Mouse (Mus musculus): Measurements from ENCODE around the gene Ubqln1. TPM values are rescaled to one million over a fixed set of nuclear protein-coding genes. Genes with fewer than 3 reads are reported as not detected.
"Not testable (repeated sequence)": the region's sequence is repeated elsewhere in the genome, so short reads cannot be mapped to it uniquely, and the experiment has no call there.

The Ubqln1 gene
- total RNA-seq, 2 experiments from 2014 or later, result 41.1 to 42.4 TPM

DNA sequence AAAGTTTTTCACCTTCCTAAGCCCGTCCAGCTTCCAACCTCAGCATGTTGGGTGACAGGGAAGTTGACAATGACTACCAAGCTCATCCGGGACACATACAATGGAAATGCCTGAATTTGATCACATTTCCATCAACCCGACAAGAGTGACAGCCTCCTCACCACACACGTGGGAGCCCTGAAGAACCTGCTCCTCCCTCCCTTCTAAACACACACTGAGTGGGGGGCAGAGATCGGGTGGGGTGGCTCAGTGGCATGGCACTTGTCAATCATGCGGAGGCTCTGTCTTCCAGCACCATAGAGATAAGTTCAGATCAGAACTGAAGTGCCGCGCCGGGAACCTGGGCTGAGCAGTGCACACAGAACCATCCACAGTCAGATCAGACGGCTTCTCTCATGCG, 65.0 kb downstream of the Ubqln1 start:
- DNase-seq, result no peak

DNA sequence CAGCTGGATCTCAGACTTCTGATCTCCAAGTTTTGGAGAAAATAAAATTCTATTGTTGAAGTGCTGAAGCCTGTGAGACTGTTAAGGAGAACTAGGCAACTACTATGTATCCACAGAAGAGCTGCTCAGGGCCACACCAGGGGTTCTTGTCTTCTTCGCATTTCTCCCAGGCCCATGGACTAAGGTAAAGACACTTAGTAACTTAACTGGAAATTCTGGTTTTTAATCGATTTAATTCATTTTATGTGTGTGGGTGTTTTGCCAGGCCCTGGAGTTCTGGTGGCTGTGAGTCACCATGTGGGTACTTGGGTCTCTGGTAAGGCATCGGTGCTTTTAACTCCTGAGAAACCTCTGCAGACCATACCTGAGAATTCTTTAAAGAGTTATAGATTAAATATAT, 65.8 kb downstream of the Ubqln1 start:
- no peak for DNase-seq

DNA sequence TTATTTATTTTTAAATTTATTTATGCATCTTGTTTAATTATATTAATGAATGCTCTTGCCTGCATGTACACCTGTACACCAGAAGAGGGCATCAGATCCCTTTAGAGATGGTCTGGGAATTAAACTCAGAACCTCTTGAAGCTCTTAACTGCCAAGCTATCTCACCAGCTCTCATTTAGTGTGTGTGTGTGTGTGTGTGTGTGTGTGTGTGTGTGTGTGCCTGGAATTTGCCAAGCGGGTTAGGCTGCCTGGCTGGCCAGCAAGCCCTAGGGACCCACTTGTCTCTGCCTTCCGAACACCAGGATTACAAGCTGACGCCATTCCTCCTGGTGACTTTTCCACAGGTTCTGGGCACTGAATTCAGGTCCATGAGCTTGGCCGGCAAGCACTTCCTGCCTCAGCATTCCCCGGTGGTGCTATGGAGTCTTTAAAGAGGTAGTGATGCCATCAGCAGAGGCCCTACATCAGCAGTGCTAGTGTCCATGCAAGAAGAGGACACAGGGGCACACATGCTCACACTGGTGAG, 66.4 kb downstream of the Ubqln1 start:
- DNase-seq, result no peak

DNA sequence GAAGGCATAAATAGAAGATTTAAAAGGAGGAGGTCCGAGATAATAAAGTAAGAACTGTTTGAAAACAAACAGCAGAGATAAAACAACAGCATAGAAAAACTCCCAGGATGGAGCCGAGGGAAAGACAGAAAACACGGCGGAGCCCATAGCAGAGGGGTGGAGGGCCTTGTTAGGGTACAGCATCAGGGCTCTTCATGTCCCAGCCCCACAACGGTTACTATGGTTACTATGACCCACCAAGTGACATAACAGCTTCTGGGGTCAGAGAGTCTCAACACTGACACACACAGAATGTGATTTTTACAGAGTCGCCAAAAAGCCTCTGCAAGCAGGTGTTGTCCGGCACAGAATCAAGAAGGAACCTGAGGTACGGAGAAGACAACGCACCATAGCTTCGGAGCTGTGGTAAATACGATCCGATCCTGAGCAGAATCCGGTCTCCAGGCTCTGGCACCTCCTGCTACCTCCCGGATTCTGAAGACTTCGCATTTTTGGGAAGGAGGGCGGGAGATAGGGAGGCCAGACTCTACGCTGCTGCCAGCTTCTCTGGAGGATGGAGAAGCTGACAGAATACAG, 67.1 kb downstream of the Ubqln1 start:
- DNase-seq, result no peak

DNA sequence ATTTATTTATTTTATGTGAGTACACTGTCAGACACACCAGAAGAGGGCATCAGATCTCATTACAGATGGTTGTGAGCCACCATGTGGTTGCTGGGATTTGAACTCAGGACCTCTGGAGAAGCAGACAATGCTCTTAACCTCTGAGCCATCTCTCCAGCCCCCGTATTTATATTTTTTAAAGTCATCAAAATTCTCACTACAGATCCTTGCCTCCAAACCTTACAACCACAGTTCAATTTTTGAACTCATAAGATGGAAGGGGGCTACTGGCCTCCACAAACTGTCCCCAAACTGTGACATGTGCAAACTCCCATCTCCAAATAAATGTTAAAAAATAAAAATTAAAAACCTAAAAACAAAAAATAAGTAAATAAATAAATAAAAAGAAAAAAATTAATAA, 67.7 kb downstream of the Ubqln1 start:
- no peak for DNase-seq

DNA sequence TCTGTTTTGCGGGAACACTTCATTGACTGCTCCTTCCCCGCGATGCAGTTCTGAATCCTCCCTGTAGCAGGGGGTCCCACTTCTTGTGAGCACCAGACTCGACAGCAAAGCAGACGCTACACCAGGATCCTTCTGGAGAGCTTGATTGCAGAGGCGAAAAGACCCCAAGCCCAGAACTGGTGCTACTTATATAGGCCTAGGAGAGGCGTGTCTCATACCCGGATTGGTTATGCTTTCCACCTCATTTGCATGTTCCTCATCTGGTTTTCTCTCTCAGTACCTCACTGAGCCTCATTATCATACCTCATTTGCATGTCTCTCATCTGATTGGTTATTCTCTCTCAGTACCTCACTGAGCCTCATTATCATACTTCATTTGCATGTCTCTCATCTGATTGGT, 68.8 kb downstream of the Ubqln1 start:
- DNase-seq, result not testable (repeated sequence)

DNA sequence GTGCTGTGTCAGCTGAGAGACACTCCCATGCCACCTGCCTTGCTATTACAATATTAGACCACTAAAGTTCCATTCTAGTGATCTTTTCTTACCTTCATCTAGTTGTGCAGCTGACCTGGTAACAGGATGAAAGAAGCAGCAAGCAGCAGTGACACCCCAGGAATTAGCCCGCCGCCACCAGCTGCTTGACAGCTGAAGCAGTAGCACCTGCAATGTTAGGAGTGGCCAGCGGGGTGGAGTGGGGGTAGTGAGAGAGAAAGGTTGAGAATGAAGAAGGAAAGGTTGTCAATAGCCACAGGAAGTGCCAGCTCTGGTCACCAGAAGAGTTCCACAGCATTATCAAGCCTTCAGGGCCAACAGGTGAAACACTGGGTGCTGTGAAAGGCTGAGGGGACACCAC, 83.8 kb downstream of the Ubqln1 start:
- DNase-seq, result no peak

DNA sequence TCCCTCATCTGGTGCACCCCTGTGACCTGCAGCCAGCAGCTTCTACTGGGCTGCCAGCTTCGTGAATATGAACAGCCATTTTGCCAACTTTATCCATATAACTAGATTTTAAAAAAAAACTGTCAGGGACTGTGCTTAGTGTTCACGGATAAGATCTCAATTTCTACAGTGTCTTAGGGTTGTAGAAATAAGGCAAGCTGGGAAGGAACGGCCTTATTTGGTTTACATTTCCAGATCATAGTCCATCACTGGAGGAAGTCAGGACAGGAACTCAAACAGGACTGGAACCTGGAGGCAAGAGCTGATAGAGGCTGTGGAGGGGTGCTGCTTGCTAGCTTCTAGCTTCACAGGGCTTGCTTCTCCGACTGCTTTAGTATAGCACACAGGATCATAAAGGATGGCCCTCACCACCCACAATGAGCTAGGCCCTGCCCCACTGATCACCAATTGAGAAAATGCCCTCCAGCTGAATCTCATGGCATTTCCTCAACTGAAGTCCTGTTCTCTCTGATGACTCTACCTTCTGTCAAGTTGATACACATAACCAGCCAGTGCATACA, 85.7 kb downstream of the Ubqln1 start:
- no peak for DNase-seq

DNA sequence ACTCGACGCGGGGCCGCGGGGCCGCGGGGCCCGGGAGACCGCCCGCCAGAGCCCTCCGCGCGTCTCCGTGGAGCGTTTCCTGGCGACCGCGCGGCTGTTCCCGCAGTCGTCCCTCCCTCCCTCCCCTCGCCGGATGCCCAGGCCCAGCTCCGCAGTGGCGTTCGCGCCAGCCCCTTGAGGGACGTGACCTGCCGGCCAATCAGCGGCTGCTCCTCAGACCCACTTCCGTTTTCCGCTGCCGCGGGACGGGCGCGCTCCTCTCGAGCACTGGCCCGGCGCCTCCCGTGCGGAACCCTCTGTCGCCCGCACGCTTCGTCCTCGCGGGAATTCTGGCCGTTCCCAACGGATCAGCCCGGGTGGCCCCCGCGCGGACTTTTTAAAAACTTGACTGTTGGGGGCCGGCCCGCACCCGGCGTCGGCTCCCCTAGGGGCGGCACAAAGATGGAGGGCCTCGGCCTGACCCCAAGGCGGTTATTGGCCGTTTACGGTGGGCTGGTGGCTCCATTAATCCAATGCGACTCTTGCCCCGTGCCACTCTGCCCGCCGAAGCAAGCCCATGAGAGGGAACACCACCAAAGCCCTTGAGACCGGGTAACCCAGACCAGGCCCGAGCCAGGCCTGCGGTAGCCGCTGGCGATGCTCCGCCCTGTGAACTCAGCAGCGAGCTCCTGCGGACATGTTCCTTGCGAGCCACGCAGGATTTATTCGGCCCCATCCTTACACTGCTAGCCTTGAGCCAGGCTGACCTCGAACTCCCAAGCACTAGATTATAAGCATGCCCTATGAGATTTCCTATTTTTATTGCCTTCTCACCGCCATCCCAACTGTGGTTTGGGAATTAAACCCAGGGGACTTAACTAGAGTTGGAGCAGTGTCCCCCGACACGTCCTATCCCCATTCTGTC, 86.4 kb downstream of the Ubqln1 start:
- DNase-seq, result peak; percentile 98

DNA sequence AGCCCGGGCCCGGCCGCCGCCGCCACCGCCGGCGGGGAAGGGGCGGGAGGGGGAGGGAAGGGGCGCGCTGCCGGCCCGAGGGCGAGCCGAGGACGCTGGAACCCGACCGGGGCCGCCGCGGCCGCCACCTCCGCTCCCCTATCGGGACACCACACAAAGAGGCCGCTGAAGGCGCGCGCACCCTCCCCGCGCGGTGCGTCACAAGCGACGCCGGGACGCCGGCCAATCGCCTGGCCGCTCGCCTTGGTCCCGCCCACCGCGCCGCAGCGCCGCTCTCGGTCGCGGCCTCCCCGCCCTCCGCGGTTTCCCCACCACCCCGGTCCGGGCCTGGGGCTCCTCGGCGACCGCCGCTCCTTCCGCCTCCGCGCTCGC, 87.1 kb downstream of the Ubqln1 start, which contains the start of gene Hnrnpa0:
Gene Hnrnpa0, minus strand, starts transcription at position 161 of the 372 bp plus-strand sequence.
- peak; percentile 92 for DNase-seq

DNA sequence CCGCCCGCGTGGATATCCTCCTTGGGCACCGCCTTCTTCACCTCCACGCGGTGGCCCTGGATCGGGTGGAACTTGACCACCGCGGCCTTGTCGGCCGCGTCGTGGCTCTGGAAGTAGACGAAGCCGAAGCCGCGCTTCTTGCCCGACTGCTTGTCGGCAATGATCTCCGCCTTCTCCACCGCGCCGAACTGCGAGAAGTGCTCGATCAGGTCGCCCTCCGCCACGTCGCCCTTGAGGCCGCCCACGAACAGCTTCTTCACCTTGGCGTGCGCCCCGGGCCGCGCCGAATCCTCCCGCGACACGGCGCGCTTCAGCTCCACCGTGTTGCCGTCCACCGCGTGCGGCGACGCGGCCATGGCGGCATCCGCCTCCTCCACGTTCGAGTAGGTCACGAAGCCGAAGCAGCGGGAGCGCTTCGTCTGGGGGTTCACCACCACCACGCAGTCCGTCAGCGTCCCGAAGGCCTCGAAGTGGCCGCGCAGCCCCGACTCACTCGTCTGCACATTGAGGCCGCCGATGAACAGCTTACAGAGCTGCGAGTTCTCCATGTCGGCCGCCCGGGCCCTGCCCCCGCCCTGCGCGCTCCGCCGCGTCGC, 87.6 kb downstream of the Ubqln1 start:
- DNase-seq, result no peak

DNA sequence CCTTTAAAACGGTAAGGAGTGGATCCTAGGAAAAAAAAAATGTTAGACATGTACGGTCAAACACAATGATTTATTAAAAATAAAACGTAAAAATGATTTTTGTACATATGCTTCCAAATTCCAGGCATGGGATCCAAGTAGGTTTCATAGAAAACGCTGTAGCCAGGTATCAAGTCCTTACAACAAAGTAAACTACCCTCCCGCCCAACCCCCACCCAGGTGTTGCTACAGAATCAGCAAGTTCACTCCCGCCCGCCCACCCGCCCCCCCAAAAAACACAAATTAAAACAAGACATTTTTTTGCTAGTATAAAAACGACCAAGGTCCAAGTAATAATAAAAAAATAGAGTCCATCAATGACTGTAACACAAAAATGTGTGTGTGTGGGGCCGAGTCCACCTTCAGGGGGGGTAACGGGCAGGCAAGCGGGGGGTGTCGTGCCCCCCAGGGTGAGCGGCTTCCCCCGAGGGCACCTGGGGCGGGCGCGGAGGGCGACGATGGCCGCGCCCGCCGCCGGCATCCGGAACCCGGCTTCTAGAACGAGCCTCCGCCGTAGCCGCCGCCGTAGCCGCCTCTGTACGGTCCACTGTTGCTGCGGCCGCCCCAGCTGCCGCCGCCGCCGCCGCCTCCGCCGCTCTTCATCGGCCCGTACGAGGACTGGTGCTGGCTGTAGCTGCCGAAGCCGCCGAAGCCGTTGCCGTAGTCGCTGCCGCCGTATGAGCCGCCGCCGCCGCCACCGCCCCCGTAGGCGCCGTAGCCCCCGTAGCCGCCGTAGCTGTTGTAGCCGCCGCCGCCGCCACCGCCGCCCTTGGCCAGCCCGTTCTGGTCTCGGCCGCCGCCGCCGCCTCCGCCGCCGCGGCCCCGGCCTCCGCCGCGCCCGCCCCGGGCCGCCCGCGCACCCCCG, 88.3 kb downstream of the Ubqln1 start:
- no peak for DNase-seq

Other genes with a start within 250 kb of the Ubqln1 start
- gene Klhl3, start 102.1 kb downstream of the Ubqln1 start, total RNA-seq (2021), result under 1 TPM; 0.41 to 0.88 TPM
- gene Hnrnpa0, start 87.1 kb downstream of the Ubqln1 start, total RNA-seq (2021), result 10 to 100 TPM; 34.6 to 38.6 TPM
- 10 to 100 TPM in 1 of 2 experiments, 1 to 10 TPM in 1; 9.3 to 12.2 TPM for gene Idnk, start 58.0 kb downstream of the Ubqln1 start, total RNA-seq (2021)
- gene Gkap1, start 60.0 kb upstream of the Ubqln1 start, total RNA-seq (2021), result 10 to 100 TPM; 17.8 to 20.9 TPM
- gene Kif27, start 143.5 kb upstream of the Ubqln1 start, total RNA-seq (2021), result under 1 TPM in 1 of 2 experiments, not detected in 1; 0.05 TPM
- gene 2210016F16Rik, start 169.6 kb upstream of the Ubqln1 start, total RNA-seq (2021), result 1 to 10 TPM; 7.0 to 7.2 TPM
- 1 to 10 TPM; 4.8 to 5.5 TPM for gene Rmi1, start 186.6 kb upstream of the Ubqln1 start, total RNA-seq (2021)
- 100 to 1,000 TPM; 237 to 240 TPM for gene Hnrnpk, start 187.7 kb upstream of the Ubqln1 start, total RNA-seq (2021)

Measured in gastrocnemius, postnatal 25 days (tissue).